Mouse (Mus musculus): ENCODE measurements at regions not wholly inside any gene's neighbourhood (a gene's known extent, or its start where the extent isn't known, plus 50 kb on each side); places are given as distances from the start of the nearest gene placed in this dataset.

GRCm38 (mm10) chr6:91580607-91581006 is 64.9 kb downstream of the Lsm3 start:
- no peak for TF ChIP-seq POLR2A (IDR thresholded peaks at IDR 0.05; ENCODE audit: extremely low read depth, insufficient read depth, low read length)
- no peak for TF ChIP-seq CTCF (IDR thresholded peaks at IDR 0.05; ENCODE audit: low read depth, low read length)
